Mouse (Mus musculus) adrenal gland, postnatal 25 days (tissue): Measurements from ENCODE around the gene Sema3f. TPM values are rescaled to one million over a fixed set of nuclear protein-coding genes. Genes with fewer than 3 reads are reported as not detected.

Source experiments
- DNase-seq: peaks from one replicate; pipeline ENCODE4 v3.0.0; 2021; ENCODE audit warnings: mixed read lengths
- total RNA-seq: library from RNA; stranded (reverse); gene quantifications from 2 replicates; pipeline ENCODE4 v1.2.3, GENCODE M21; 2021

Gene Sema3f
- total RNA-seq, 1 experiment from 2014 or later = 23.6 TPM

GRCm38 (mm10) chr9:107659961-107660360 is 50.3 kb downstream of the Sema3f start:
- no peak for DNase-seq

- no peak for DNase-seq
Measured at GRCm38 (mm10) chr9:107659551-107659950, 50.7 kb downstream of the Sema3f start.

GRCm38 (mm10) chr9:107658096-107658495 is 52.2 kb downstream of the Sema3f start:
- DNase-seq = no peak

- DNase-seq = no peak
Measured at GRCm38 (mm10) chr9:107657144-107657543, 53.1 kb downstream of the Sema3f start.

GRCm38 (mm10) chr9:107654585-107654984 is 55.7 kb downstream of the Sema3f start:
- no peak for DNase-seq

GRCm38 (mm10) chr9:107653474-107653873 is 56.8 kb downstream of the Sema3f start:
- DNase-seq = no peak

GRCm38 (mm10) chr9:107650708-107651481 is 59.4 kb downstream of the Sema3f start:
- no peak for DNase-seq

GRCm38 (mm10) chr9:107650225-107650624 is 60.0 kb downstream of the Sema3f start:
- DNase-seq = no peak

- DNase-seq = no peak
Measured at GRCm38 (mm10) chr9:107648767-107649166, 61.5 kb downstream of the Sema3f start.

GRCm38 (mm10) chr9:107646975-107647374 is 63.3 kb downstream of the Sema3f start:
- no peak for DNase-seq

- peak; percentile 79 for DNase-seq
Measured at GRCm38 (mm10) chr9:107645577-107645976, 64.7 kb downstream of the Sema3f start.

GRCm38 (mm10) chr9:107645153-107645510 is 65.1 kb downstream of the Sema3f start:
- no peak for DNase-seq

GRCm38 (mm10) chr9:107644495-107645152 is 65.7 kb downstream of the Sema3f start:
- DNase-seq = peak; percentile 95

GRCm38 (mm10) chr9:107643544-107644214 is 66.6 kb downstream of the Sema3f start:
- no peak for DNase-seq

GRCm38 (mm10) chr9:107641666-107642065 is 68.6 kb downstream of the Sema3f start:
- DNase-seq = no peak

GRCm38 (mm10) chr9:107640257-107640772 is 70.0 kb downstream of the Sema3f start:
- no peak for DNase-seq

- DNase-seq = no peak
Measured at GRCm38 (mm10) chr9:107637070-107637469, 73.2 kb downstream of the Sema3f start.

- peak; percentile 96 for DNase-seq
Measured at GRCm38 (mm10) chr9:107635279-107636028, 74.8 kb downstream of the Sema3f start, which contains the start of gene Gnai2. Gene Gnai2 (minus strand): TSS chr9:107635367.

- DNase-seq = no peak
Measured at GRCm38 (mm10) chr9:107634406-107635278, 75.6 kb downstream of the Sema3f start.

GRCm38 (mm10) chr9:107633661-107634405 is 76.4 kb downstream of the Sema3f start:
- DNase-seq = no peak
